Mouse (Mus musculus): ENCODE measurements around the gene Mtmr11.

DNA sequence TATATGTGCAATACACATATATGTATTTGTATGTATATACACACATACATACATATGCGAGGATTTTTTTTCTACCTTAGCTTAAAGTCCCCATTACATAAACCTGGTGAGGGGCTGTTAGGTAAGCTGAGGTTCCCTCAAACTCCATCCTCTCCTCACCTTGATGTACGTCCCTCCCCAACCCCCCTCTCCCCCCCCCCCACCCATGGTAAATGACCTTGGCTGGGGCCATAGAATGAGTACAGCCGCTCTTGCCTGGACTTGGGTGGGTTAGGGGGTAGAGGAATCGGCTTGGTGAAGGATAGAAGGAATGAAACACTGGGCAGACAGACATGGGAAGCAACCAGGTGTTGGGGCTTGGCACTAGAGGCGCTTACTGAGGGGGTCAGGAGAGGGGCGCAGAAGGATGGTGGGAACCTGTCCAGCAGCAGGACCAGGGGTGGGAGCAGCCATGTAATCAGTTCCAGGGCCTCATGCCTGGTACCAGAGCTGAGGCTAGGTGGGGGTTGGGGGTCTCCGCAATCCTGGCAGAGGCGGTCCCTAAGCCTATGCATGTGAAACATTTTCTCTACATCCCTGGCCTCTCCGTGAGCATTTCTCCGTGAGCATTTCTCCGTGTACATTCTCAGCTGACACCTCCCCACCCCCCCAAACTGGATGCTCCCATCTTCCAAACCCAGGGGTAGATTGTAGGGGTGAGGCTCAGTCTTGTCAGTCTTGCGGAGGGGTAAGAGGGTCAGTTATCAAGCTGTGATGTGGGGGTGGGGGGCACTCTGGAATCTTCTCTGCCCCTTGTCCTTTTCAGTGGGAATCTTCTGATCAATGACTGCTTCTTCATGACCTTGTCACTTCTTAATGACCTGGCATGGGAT, 19.9 kb downstream of the Mtmr11 start:
- no peak for TF ChIP-seq CTCF (IDR thresholded peaks at IDR 0.05; ENCODE audit: control insufficient read depth, insufficient read depth, low read length)
- TF ChIP-seq POLR2A (IDR thresholded peaks at IDR 0.05; ENCODE audit: borderline replicate concordance, control insufficient read depth, low read depth, low read length), result no peak

Measured in bone marrow, adult 2 months (tissue).